Mouse (Mus musculus): ENCODE measurements around the gene Hsfy2. TPM values are rescaled to one million over a fixed set of nuclear protein-coding genes. Genes with fewer than 3 reads are reported as not detected.

The Hsfy2 gene
- not detected in 2 replicates for polyA plus RNA-seq (2014; fragmentation: Nextera tagmentation; extraction: Ambion mirVana)

GRCm38 (mm10) chr1:56637335-56637734 lies at the start of gene Hsfy2:
Hsfy2 (minus strand) TSS chr1:56637435.
- H3K27me3 ChIP-seq (ENCODE audit: control insufficient read depth, insufficient read depth, low read length) = no peaks in the 10 kb centered on the region
- no peak within 1 kb of the TSS for H3K27ac ChIP-seq (replicated peaks in 1 of 2; ENCODE audit: control insufficient read depth in 1 of 2, insufficient read depth in 1 of 2, low read depth in 2 of 2, low read length in 2 of 2)
- 78% methylated on average over 2 of the region's 2 CpGs for WGBS
- H3K9ac ChIP-seq (ENCODE audit: low read length) = no peak within 1 kb of the TSS
- no peak for ATAC-seq (ENCODE audit: insufficient number of reproducible peaks, insufficient read depth, low FRiP score, low read depth)
- H3K4me3 ChIP-seq (ENCODE audit: control insufficient read depth in 1 of 2, insufficient read depth in 1 of 2, low read depth in 1 of 2, low read length in 2 of 2) = no peak within 1 kb of the TSS
- H3K4me1 ChIP-seq (ENCODE audit: control insufficient read depth in 2 of 2, insufficient read depth in 2 of 2, low read length in 2 of 2) = no peaks in the 10 kb centered on the region
- no peaks in the 10 kb centered on the region for H3K9me3 ChIP-seq (ENCODE audit: control insufficient read depth, low read length)
- no peaks in the 10 kb centered on the region for H3K36me3 ChIP-seq (ENCODE audit: control insufficient read depth, insufficient read depth, low read length)
- H3K4me2 ChIP-seq (ENCODE audit: low read length) = no peak within 1 kb of the TSS

- Histone ChIP-seq H3K27ac (replicated peaks in 1 of 2; ENCODE audit: control insufficient read depth in 1 of 2, insufficient read depth in 1 of 2, low read depth in 2 of 2, low read length in 2 of 2) (no peak overlapping the region), H3K9ac (ENCODE audit: low read length) (no peak overlapping the region), H3K4me3 (ENCODE audit: control insufficient read depth in 1 of 2, insufficient read depth in 1 of 2, low read depth in 1 of 2, low read length in 2 of 2) (no peak overlapping the region), H3K4me2 (ENCODE audit: low read length) (no peak overlapping the region), H3K4me1 (ENCODE audit: control insufficient read depth in 2 of 2, insufficient read depth in 2 of 2, low read length in 2 of 2) (no peaks in the 10 kb centered on the region), H3K27me3 (ENCODE audit: control insufficient read depth, insufficient read depth, low read length) (no peaks in the 10 kb centered on the region), H3K9me3 (ENCODE audit: control insufficient read depth, low read length) (no peaks in the 10 kb centered on the region), H3K36me3 (ENCODE audit: control insufficient read depth, insufficient read depth, low read length) (no peaks in the 10 kb centered on the region)
- 83% methylated on average over 1 of the region's 1 CpGs for WGBS
- no peak for ATAC-seq (ENCODE audit: insufficient number of reproducible peaks, insufficient read depth, low FRiP score, low read depth)
These were observed 47.9 kb upstream of the Hsfy2 start for GRCm38 (mm10) chr1:56685053-56685557.

- H3K27ac ChIP-seq (replicated peaks in 1 of 2; ENCODE audit: control insufficient read depth in 1 of 2, insufficient read depth in 1 of 2, low read depth in 2 of 2, low read length in 2 of 2) = no peak overlapping the region
- no peaks in the 10 kb centered on the region for H3K9me3 ChIP-seq (ENCODE audit: control insufficient read depth, low read length)
- H3K9ac ChIP-seq (ENCODE audit: low read length) = no peak overlapping the region
- H3K4me2 ChIP-seq (ENCODE audit: low read length) = no peak overlapping the region
- no peak overlapping the region for H3K4me3 ChIP-seq (ENCODE audit: control insufficient read depth in 1 of 2, insufficient read depth in 1 of 2, low read depth in 1 of 2, low read length in 2 of 2)
- no peaks in the 10 kb centered on the region for H3K36me3 ChIP-seq (ENCODE audit: control insufficient read depth, insufficient read depth, low read length)
- H3K27me3 ChIP-seq (ENCODE audit: control insufficient read depth, insufficient read depth, low read length) = no peaks in the 10 kb centered on the region
- no peaks in the 10 kb centered on the region for H3K4me1 ChIP-seq (ENCODE audit: control insufficient read depth in 2 of 2, insufficient read depth in 2 of 2, low read length in 2 of 2)
- ATAC-seq (ENCODE audit: insufficient number of reproducible peaks, insufficient read depth, low FRiP score, low read depth) = no peak
These were observed 47.3 kb upstream of the Hsfy2 start for GRCm38 (mm10) chr1:56684512-56684911.

- Histone ChIP-seq H3K9ac (ENCODE audit: low read length) (no peak overlapping the region), H3K9me3 (ENCODE audit: control insufficient read depth, low read length) (no peaks in the 10 kb centered on the region), H3K4me1 (ENCODE audit: control insufficient read depth in 2 of 2, insufficient read depth in 2 of 2, low read length in 2 of 2) (no peaks in the 10 kb centered on the region), H3K4me3 (ENCODE audit: control insufficient read depth in 1 of 2, insufficient read depth in 1 of 2, low read depth in 1 of 2, low read length in 2 of 2) (no peak overlapping the region), H3K27ac (replicated peaks in 1 of 2; ENCODE audit: control insufficient read depth in 1 of 2, insufficient read depth in 1 of 2, low read depth in 2 of 2, low read length in 2 of 2) (no peak overlapping the region), H3K27me3 (ENCODE audit: control insufficient read depth, insufficient read depth, low read length) (no peaks in the 10 kb centered on the region), H3K36me3 (ENCODE audit: control insufficient read depth, insufficient read depth, low read length) (no peaks in the 10 kb centered on the region), H3K4me2 (ENCODE audit: low read length) (no peak overlapping the region)
- no peak for ATAC-seq (ENCODE audit: insufficient number of reproducible peaks, insufficient read depth, low FRiP score, low read depth)
- 72% methylated on average over 2 of the region's 2 CpGs for WGBS
These were observed 44.0 kb upstream of the Hsfy2 start for GRCm38 (mm10) chr1:56681258-56681657.

- WGBS = 71% methylated on average over 2 of the region's 2 CpGs
- H3K9ac ChIP-seq (ENCODE audit: low read length) = no peak overlapping the region
- no peak overlapping the region for H3K4me2 ChIP-seq (ENCODE audit: low read length)
- no peak for ATAC-seq (ENCODE audit: insufficient number of reproducible peaks, insufficient read depth, low FRiP score, low read depth)
- H3K36me3 ChIP-seq (ENCODE audit: control insufficient read depth, insufficient read depth, low read length) = no peaks in the 10 kb centered on the region
- no peaks in the 10 kb centered on the region for H3K4me1 ChIP-seq (ENCODE audit: control insufficient read depth in 2 of 2, insufficient read depth in 2 of 2, low read length in 2 of 2)
- no peaks in the 10 kb centered on the region for H3K27me3 ChIP-seq (ENCODE audit: control insufficient read depth, insufficient read depth, low read length)
- H3K4me3 ChIP-seq (ENCODE audit: control insufficient read depth in 1 of 2, insufficient read depth in 1 of 2, low read depth in 1 of 2, low read length in 2 of 2) = no peak overlapping the region
- no peak overlapping the region for H3K27ac ChIP-seq (replicated peaks in 1 of 2; ENCODE audit: control insufficient read depth in 1 of 2, insufficient read depth in 1 of 2, low read depth in 2 of 2, low read length in 2 of 2)
- H3K9me3 ChIP-seq (ENCODE audit: control insufficient read depth, low read length) = no peaks in the 10 kb centered on the region
These were observed 38.0 kb upstream of the Hsfy2 start for GRCm38 (mm10) chr1:56675253-56675652.

- no peak overlapping the region for H3K27ac ChIP-seq (replicated peaks in 1 of 2; ENCODE audit: control insufficient read depth in 1 of 2, insufficient read depth in 1 of 2, low read depth in 2 of 2, low read length in 2 of 2)
- no peaks in the 10 kb centered on the region for H3K36me3 ChIP-seq (ENCODE audit: control insufficient read depth, insufficient read depth, low read length)
- no peak overlapping the region for H3K4me2 ChIP-seq (ENCODE audit: low read length)
- H3K9ac ChIP-seq (ENCODE audit: low read length) = no peak overlapping the region
- WGBS = 87% methylated on average over 3 of the region's 3 CpGs
- no peaks in the 10 kb centered on the region for H3K9me3 ChIP-seq (ENCODE audit: control insufficient read depth, low read length)
- no peaks in the 10 kb centered on the region for H3K27me3 ChIP-seq (ENCODE audit: control insufficient read depth, insufficient read depth, low read length)
- no peaks in the 10 kb centered on the region for H3K4me1 ChIP-seq (ENCODE audit: control insufficient read depth in 2 of 2, insufficient read depth in 2 of 2, low read length in 2 of 2)
- ATAC-seq (ENCODE audit: insufficient number of reproducible peaks, insufficient read depth, low FRiP score, low read depth) = no peak
- no peak overlapping the region for H3K4me3 ChIP-seq (ENCODE audit: control insufficient read depth in 1 of 2, insufficient read depth in 1 of 2, low read depth in 1 of 2, low read length in 2 of 2)
These were observed 37.4 kb upstream of the Hsfy2 start for GRCm38 (mm10) chr1:56674601-56675000.

- WGBS = 58% methylated on average over 8 of the region's 8 CpGs
- ATAC-seq (ENCODE audit: insufficient number of reproducible peaks, insufficient read depth, low FRiP score, low read depth) = no peak
- no peaks in the 10 kb centered on the region for H3K36me3 ChIP-seq (ENCODE audit: control insufficient read depth, insufficient read depth, low read length)
- no peak overlapping the region for H3K27ac ChIP-seq (replicated peaks in 1 of 2; ENCODE audit: control insufficient read depth in 1 of 2, insufficient read depth in 1 of 2, low read depth in 2 of 2, low read length in 2 of 2)
- no peak overlapping the region for H3K4me3 ChIP-seq (ENCODE audit: control insufficient read depth in 1 of 2, insufficient read depth in 1 of 2, low read depth in 1 of 2, low read length in 2 of 2)
- H3K4me1 ChIP-seq (ENCODE audit: control insufficient read depth in 2 of 2, insufficient read depth in 2 of 2, low read length in 2 of 2) = no peaks in the 10 kb centered on the region
- H3K27me3 ChIP-seq (ENCODE audit: control insufficient read depth, insufficient read depth, low read length) = no peaks in the 10 kb centered on the region
- H3K9me3 ChIP-seq (ENCODE audit: control insufficient read depth, low read length) = no peaks in the 10 kb centered on the region
- H3K4me2 ChIP-seq (ENCODE audit: low read length) = no peak overlapping the region
- no peak overlapping the region for H3K9ac ChIP-seq (ENCODE audit: low read length)
These were observed 34.2 kb upstream of the Hsfy2 start for GRCm38 (mm10) chr1:56671241-56671945.

- no peaks in the 10 kb centered on the region for H3K9me3 ChIP-seq (ENCODE audit: control insufficient read depth, low read length)
- no peak for ATAC-seq (ENCODE audit: insufficient number of reproducible peaks, insufficient read depth, low FRiP score, low read depth)
- no peak overlapping the region for H3K4me3 ChIP-seq (ENCODE audit: control insufficient read depth in 1 of 2, insufficient read depth in 1 of 2, low read depth in 1 of 2, low read length in 2 of 2)
- H3K27ac ChIP-seq (replicated peaks in 1 of 2; ENCODE audit: control insufficient read depth in 1 of 2, insufficient read depth in 1 of 2, low read depth in 2 of 2, low read length in 2 of 2) = no peak overlapping the region
- no peak overlapping the region for H3K4me2 ChIP-seq (ENCODE audit: low read length)
- H3K27me3 ChIP-seq (ENCODE audit: control insufficient read depth, insufficient read depth, low read length) = no peaks in the 10 kb centered on the region
- H3K9ac ChIP-seq (ENCODE audit: low read length) = no peak overlapping the region
- H3K4me1 ChIP-seq (ENCODE audit: control insufficient read depth in 2 of 2, insufficient read depth in 2 of 2, low read length in 2 of 2) = no peaks in the 10 kb centered on the region
- WGBS = 76% methylated on average over 5 of the region's 5 CpGs
- no peaks in the 10 kb centered on the region for H3K36me3 ChIP-seq (ENCODE audit: control insufficient read depth, insufficient read depth, low read length)
These were observed 33.3 kb upstream of the Hsfy2 start for GRCm38 (mm10) chr1:56670509-56670908.

Data from heart, embryonic 14.5 days (tissue).